Mouse (Mus musculus) C2C12 (cell line): ENCODE measurements at regions not wholly inside any gene's neighbourhood (a gene's known extent, or its start where the extent isn't known, plus 50 kb on each side); places are given as distances from the start of the nearest gene placed in this dataset.

Experiments
- CTCF ChIP-seq: IDR thresholded peaks from one replicate; pipeline ENCODE4 v1.5.1; 2011; ENCODE audit not compliant: control insufficient read depth, insufficient read depth, insufficient read length
- MAX ChIP-seq: IDR thresholded peaks from one replicate; pipeline ENCODE4 v1.6.1; 2011; ENCODE audit warnings: mild to moderate bottlenecking, control low read depth
- MYOD1 ChIP-seq: IDR thresholded peaks from one replicate; pipeline ENCODE4 v1.6.1; 2011; ENCODE audit warnings: low read depth; ENCODE audit not compliant: control insufficient read depth, insufficient read length
- USF1 ChIP-seq: IDR thresholded peaks from one replicate; pipeline ENCODE4 v1.6.1; 2011; ENCODE audit warnings: low read depth, mild to moderate bottlenecking, control low read depth, moderate library complexity

GRCm38 (mm10) chr3:128145329-128145728 is 249.2 kb upstream of the Fam241a start:
- TF ChIP-seq CTCF (no peak), MAX (no peak), USF1 (no peak), MYOD1 (no peak)
